Mouse (Mus musculus): ENCODE data around the gene Klf9.

Klf9 gene

DNA sequence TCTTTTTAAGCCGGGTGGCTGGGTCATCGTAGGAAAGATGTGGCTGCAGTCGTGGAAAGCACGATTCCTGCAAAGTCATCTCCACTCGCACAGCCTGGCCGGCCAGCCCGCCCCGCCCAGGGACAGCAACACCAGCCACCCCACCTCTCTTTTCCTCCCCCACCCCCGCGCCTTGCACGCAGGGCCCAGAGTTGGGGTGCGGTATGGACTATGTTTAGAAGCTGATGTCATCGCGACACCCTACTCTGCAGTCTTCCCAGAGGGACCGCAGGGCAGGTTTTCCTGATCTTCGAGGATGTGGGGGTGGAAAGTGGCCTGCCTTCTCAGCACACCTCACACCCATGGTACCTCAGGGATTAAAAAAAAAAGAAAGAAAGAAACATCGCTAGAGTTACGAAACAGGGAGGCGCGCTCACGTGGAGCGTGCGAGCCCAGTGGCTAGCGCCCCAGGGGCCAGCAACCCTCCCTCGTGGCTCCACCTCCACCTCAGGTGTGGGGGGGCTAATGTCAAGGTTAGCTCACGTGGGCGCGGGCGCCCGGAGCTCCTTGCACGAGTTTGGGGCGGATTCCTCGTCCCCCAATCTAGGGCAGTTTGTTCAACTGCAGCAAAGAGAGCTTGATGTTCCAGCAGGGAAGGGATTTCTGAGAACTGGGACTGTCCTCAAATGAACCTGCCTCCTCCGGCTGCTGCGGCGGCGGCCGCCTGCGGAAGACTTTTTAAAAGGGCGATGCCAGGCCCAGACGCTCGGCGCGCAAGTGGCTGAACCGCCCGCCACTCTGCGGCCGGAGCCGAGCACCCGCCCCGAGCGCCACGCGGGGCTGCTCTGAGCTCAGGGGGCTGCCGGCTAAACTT lies 5.5 kb upstream of the Klf9 start:
- ChIA-PET POLR2A (interaction anchor here (0.6 to 9.2 kb wide), 123 partner anchors 9 to 1357 kb away, joined by 3 to 1438 read pairs (median 7); partner anchors contain the start of genes Klf9 (in 3 of the 4), Tjp2 (in 2 of the 4), Cemip2 (in 1 of the 4) and Ptar1 (in 1 of the 4)), CTCF (interaction anchor here (0.6 to 2.1 kb wide), 10 partner anchors 11 to 219 kb away, joined by 3 to 9 read pairs (median 4); no protein-coding TSS in a partner anchor)

DNA sequence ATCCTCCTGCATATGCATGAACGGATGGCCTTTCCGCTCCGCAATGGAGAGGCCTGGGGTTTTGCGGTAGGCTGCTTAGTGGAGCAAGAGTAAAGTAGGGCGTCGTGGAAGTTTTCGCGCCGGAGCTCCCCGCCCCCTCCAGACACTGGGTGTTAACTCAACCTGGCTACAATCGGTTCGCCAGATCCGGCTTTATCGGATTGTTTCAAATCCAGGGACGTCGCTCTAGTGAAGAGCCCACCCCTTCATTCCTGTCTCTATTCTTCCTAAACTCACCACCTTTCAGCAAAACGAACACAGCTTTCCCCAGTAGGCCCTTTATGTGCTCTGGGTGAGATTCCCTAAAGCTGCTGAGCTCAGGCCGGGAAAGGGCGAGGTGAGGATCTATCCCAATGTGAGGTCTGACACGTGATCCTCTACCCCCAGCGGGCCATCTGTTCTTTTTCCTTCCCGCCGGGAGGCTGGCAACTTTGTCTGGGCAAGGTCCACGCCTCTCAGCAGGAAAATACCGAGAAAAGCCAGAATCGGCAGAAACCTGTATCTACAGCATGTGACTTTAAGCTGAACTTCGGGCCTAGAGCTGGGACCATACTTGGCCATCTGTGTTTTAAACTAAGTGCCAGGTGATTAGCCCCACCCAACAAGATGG lies 4.7 kb upstream of the Klf9 start:
- ChIA-PET POLR2A (interaction anchor here (0.6 to 9.2 kb wide), 126 partner anchors 8 to 1358 kb away, joined by 3 to 1438 read pairs (median 7); partner anchors contain the start of genes Klf9 (in 3 of the 4), Tjp2 (in 2 of the 4), Cemip2 (in 1 of the 4) and Ptar1 (in 1 of the 4)), CTCF (interaction anchor here (0.6 to 2.1 kb wide), 10 partner anchors 10 to 220 kb away, joined by 3 to 9 read pairs (median 4); no protein-coding TSS in a partner anchor)

DNA sequence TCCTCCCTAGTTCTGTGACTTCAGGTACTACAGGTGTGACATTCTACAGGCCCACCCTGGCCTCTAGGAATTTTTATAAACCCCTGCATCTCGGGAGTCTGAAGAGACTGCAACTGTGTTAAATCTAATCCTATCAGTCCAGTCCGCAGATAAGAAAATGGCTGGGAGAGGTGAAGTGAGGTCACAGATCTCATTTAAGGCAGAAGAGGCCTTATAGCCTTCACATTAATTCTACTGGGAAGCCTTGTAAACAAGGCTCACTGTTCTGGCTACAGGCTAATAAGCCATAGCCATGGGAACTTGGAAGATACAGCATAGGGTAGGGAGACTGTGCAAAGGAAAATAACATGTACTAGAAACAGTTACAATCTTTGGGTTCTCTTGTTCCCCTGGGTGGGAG lies 3.7 kb upstream of the Klf9 start:
- CTCF ChIA-PET, result interaction anchor here in 1 of 4 experiments (2.1 kb wide), 1 partner anchor 122 kb away, joined by 7 read pairs; no protein-coding TSS in a partner anchor
- POLR2A ChIA-PET, result interaction anchor here (0.6 to 9.2 kb wide), 30 partner anchors 11 to 100 kb away, joined by 3 to 1438 read pairs (median 18); partner anchors contain the start of gene Klf9 (in 2 of the 4)

GRCm38 (mm10) chr19:23139756-23140470 lies 1.1 kb upstream of the Klf9 start:
- POLR2A ChIA-PET, result interaction anchor here (0.5 to 17.4 kb wide), 36 partner anchors 6 to 217 kb away, joined by 3 to 858 read pairs (median 10); no protein-coding TSS in a partner anchor
- CTCF ChIA-PET, result no interaction called here

GRCm38 (mm10) chr19:23141391-23142281 lies 610 bp downstream of the Klf9 start:
- POLR2A ChIA-PET, result interaction anchor here (0.5 to 17.6 kb wide), 73 partner anchors 7 to 1357 kb away, joined by 3 to 858 read pairs (median 5); no protein-coding TSS in a partner anchor
- CTCF ChIA-PET, result interaction anchor here in 1 of 4 experiments (0.6 to 1.5 kb wide), 3 partner anchors 11 to 55 kb away, joined by 3 to 7 read pairs (median 3); no protein-coding TSS in a partner anchor

GRCm38 (mm10) chr19:23142427-23143073 lies 1.5 kb downstream of the Klf9 start:
- POLR2A ChIA-PET, result interaction anchor here (0.6 to 17.6 kb wide), 71 partner anchors 8 to 1517 kb away, joined by 3 to 858 read pairs (median 6); no protein-coding TSS in a partner anchor
- CTCF ChIA-PET, result interaction anchor here in 3 of 4 experiments (0.6 to 1.6 kb wide), 7 partner anchors 8 to 227 kb away, joined by 3 to 7 read pairs (median 3); no protein-coding TSS in a partner anchor

DNA sequence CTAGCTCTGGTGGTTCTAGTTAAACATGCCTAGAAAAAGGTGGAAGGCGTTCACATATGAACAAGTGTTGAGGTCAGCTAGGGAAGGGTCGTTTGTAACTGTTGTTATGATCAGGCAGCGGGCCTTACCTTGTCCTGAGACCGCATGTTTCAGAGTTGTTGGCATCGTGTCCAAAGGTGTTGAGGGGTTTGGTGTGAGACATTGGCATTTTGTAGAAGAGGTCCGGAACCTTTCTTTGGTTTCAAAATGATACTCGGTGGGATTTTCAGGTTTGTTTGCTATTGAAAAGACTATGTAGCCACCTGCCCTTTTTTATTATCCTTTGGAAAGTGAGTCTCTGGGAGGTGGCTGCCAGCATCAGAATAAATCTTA lies 2.0 kb downstream of the Klf9 start:
- ChIA-PET POLR2A (interaction anchor here (0.6 to 17.6 kb wide), 70 partner anchors 8 to 227 kb away, joined by 3 to 858 read pairs (median 6); no protein-coding TSS in a partner anchor), CTCF (interaction anchor here in 2 of 4 experiments (0.6 to 1.6 kb wide), 7 partner anchors 9 to 227 kb away, joined by 3 to 7 read pairs (median 3); no protein-coding TSS in a partner anchor)

GRCm38 (mm10) chr19:23143541-23143940 lies 2.5 kb downstream of the Klf9 start:
- CTCF ChIA-PET, result interaction anchor here in 2 of 4 experiments (0.6 to 1.6 kb wide), 8 partner anchors 8 to 228 kb away, joined by 3 to 7 read pairs (median 3); no protein-coding TSS in a partner anchor
- POLR2A ChIA-PET, result interaction anchor here (0.6 to 17.6 kb wide), 61 partner anchors 8 to 1024 kb away, joined by 3 to 858 read pairs (median 6); no protein-coding TSS in a partner anchor

GRCm38 (mm10) chr19:23144031-23144430 lies 3.0 kb downstream of the Klf9 start:
- CTCF ChIA-PET, result interaction anchor here in 2 of 4 experiments (0.6 to 1.6 kb wide), 3 partner anchors 8 to 228 kb away, joined by 3 read pairs; no protein-coding TSS in a partner anchor
- POLR2A ChIA-PET, result interaction anchor here (0.5 to 17.6 kb wide), 49 partner anchors 8 to 1023 kb away, joined by 3 to 858 read pairs (median 6); no protein-coding TSS in a partner anchor

GRCm38 (mm10) chr19:23145146-23145545 lies 4.1 kb downstream of the Klf9 start:
- ChIA-PET CTCF (no interaction called here), POLR2A (interaction anchor here (1.0 to 17.6 kb wide), 23 partner anchors 8 to 107 kb away, joined by 3 to 858 read pairs (median 87); no protein-coding TSS in a partner anchor)

DNA sequence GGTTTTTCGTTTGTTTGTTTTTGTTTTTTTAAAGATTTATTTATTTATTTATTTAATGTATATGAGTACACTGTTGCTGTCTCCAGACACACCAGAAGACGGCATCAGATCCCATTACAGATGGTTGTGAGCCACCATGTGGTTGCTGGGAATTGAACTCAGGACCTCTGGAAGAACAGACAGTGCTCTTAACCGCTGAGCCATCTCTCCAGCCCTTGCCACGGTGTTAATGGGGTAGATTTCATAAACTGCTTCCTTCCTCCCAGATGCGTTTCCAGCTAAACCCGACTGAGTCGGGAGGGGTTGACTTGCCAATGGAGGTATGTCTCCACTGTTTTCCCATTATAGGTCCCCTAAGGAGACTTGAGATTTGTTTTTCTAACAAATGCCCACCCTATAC lies 4.5 kb downstream of the Klf9 start:
- ChIA-PET CTCF (interaction anchor here in 2 of 4 experiments (0.6 to 0.7 kb wide), 2 partner anchors 88 to 952 kb away, joined by 3 read pairs; no protein-coding TSS in a partner anchor), POLR2A (interaction anchor here (0.9 to 17.6 kb wide), 28 partner anchors 7 to 130 kb away, joined by 3 to 858 read pairs (median 18); no protein-coding TSS in a partner anchor)

GRCm38 (mm10) chr19:23146409-23146861 lies 5.4 kb downstream of the Klf9 start:
- CTCF ChIA-PET, result interaction anchor here (0.6 to 1.0 kb wide), 5 partner anchors 10 to 951 kb away, joined by 3 to 7 read pairs (median 3); no protein-coding TSS in a partner anchor
- POLR2A ChIA-PET, result interaction anchor here (0.6 to 17.6 kb wide), 42 partner anchors 6 to 1051 kb away, joined by 3 to 858 read pairs (median 7); no protein-coding TSS in a partner anchor

DNA sequence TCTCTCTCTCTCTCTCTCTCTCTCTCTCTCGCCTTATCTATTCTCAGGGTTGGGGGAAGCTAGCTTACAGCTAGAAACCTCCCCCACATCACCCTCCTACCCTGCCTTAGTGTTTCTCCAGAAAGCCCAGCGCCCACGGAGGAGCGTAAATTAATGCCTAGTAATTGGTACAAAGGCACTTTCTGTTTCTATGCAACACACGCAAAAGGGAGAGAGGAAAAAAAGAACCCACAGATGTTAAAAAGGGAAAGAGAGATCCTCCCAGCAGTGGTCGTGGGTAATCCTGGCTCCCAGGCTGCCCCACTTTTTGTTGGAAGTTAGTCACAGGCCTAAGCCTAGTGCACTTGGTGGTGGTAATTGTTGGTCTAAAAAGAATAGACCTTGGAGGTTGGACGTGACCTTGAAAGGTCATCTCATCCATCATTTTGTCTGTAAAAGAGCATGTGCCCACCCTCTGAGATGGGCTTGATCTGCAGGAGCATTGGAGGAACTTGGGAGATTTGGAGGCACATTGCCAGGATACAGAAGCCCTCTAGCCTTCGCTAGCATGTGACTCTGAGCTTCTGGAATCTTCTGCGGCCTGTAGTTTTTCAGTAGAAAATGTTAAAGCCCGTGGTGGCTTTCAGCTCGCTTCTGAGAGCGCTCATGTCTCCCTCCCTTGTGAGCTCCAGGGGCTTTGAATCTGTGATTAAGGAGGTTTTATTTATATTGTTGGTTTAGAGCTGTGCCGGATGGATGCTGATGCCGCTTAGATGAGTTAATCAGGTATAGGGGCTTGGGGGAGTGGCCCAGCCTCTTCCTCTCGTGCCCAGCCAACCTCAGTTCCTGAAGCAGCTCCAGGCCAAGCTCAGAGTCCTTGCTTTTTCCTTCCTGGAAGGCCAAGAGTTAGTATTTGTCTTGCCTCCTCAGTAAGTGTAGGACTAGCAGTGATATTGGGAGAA lies 6.3 kb downstream of the Klf9 start:
- ChIA-PET POLR2A (interaction anchor here (0.6 to 17.6 kb wide), 58 partner anchors 5 to 1542 kb away, joined by 3 to 858 read pairs (median 6); no protein-coding TSS in a partner anchor), CTCF (interaction anchor here (0.6 to 0.7 kb wide), 5 partner anchors 12 to 131 kb away, joined by 3 to 7 read pairs (median 3); no protein-coding TSS in a partner anchor)
